Mouse (Mus musculus): ENCODE results near the gene Rbm18.

GRCm38 (mm10) chr2:36136300-36136941 is at the start of gene Rbm18, which contains the start of gene Mrrf:
- no peak for TF ChIP-seq CTCF (IDR thresholded peaks at IDR 0.05; ENCODE audit: low read depth, low read length)
- 0 out of 2 replicates have a peak, but pooled peaks have one; percentile 43 for TF ChIP-seq POLR2A (IDR thresholded peaks at IDR 0.05; ENCODE audit: extremely low read depth, insufficient read depth, low read length)

All from liver, adult 2 months (tissue).